Mouse (Mus musculus) yolk sac, embryonic 10.5 days (tissue): Measurements from ENCODE around the gene Dock10.

Source experiments
- DNase-seq: peaks from one replicate; pipeline ENCODE4 v3.0.0-alpha.2; 2017; ENCODE audit warnings: low spot score

Dock10 gene

GRCm38 (mm10) chr1:80728183-80728582 is 30.1 kb downstream of the Dock10 start:
- DNase-seq: no peak

DNA sequence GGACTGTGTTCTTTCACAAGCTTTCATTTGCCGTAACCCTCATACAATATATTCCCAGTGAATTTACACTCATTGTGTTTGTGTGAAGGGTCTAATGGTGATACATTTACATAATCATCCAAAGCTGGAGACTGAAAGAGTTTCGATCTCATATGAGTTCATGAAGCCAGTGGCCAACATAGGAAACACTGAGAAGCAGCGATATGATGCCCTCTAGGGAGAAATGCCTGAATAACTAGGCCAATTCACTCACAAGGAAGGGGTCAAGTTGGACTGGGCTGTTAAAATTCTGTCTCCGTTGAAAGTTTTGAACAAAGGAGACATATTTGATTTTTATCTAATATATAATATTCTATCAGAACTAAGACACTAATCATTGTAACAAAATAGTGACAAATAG is 30.9 kb downstream of the Dock10 start:
- DNase-seq: no peak

DNA sequence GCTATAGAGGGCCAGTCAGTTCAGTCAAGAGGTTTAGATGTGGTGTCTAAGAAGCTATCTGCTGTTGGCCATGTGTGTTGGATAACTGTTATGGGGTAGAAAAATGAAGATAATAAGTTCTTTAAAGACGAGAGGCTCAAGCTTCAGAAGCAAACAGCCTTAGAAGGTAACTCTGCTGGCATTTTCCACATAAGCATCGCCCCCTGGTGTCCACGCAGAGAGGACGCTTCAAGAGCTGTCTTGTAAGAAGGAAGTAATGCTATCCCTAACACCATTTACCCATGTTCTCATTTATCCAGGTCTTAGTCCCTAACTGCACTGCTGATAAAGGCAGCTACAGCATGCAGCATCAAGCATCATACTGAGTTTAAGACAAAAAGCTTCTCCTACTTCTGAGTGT is 35.7 kb downstream of the Dock10 start:
- DNase-seq: no peak

DNA sequence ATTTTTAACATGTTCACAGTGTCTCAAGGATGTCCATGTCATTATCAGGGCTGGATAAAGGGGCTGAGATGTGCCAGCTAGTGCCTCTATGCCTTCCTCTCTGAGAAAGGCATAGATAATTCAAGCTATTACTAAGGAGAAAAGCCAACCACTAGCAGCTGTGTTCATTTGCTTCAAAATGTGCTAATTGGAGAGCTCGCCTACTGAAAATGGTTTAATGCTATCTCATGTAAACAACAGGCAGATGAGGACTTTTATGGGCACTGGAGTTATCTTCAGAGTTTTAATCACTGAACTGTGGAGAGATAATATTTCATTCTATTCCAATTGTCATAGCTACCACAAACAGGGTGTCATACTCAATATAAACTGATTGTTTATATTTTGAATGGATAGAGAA is 36.3 kb downstream of the Dock10 start:
- no peak for DNase-seq

GRCm38 (mm10) chr1:80721181-80721580 is 37.1 kb downstream of the Dock10 start:
- DNase-seq: no peak

DNA sequence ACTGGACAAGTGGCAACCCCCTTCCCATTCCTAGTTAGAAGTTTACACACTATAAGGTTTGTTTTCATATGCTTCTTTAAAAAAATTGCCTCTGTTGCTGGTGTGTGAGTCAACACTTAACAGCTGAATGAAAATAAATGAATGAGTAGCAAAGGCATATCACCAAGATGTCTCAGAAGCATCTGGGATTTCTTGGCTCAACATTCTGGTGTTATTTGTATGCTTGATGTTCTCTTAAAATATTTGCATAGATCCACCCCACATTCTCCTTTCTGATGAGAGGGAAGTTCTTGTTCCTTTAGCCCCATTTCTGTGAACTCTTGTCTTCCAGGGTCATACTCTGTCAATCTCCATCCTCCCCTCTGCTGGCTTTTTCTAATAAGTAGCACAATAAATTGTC is 38.2 kb downstream of the Dock10 start:
- no peak for DNase-seq

DNA sequence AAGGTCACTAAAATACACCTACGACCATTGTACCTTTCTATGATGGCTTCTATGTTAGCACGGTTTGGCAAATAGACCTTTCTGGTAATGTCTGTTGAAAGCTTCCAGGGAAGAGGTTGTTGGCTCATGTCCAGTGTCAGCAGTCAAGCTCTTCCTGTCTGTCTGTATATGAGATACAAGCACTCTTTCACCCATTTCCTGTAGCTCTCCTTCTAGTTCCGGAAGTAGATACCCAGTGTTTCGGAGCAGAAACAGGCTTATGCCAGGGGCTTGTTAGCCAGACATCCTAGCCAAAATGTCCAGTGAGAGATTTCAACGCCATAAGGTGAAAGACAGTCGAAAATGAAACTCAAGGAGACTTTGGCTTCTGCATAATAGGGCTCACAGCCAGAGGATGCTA is 38.9 kb downstream of the Dock10 start:
- DNase-seq: no peak

DNA sequence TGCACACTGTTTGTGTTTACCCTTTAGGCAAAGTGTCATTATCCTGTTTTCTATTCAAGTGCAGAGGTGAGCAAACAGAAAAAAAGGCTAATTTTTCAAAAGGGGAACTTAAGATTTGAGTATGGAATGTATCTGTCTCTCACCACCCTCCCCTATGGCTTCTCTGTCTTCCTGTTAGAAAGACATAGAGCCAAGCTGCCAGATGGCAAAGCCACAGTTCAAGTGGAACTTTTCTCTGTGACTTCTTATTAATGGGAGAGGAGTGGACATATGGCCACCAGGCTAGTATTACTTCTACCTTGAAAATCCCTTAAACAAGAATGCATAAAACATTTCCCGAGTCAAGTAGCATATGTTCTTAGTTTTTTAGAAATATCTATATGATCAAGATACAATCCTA is 39.7 kb downstream of the Dock10 start:
- no peak for DNase-seq

DNA sequence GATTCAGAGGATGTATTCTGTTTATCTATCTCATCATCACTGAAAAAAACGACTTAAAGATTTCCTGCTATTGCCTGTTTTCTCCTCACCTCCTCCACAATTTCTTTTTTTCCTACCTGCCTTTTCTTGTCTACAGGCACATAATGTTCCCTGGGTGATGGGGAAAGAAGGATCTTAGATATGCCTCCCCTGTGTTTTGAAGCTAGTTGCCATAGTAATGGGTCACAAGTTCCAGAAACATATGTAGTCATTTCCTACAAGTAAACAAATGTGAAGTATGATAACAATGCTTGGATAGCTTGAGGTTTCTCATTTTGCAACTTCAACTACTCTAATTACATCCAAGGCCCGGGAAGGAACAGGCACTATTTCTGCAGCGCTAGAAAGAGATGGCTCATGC is 42.4 kb downstream of the Dock10 start:
- DNase-seq: no peak

GRCm38 (mm10) chr1:80713920-80714319 is 44.4 kb downstream of the Dock10 start:
- no peak for DNase-seq

DNA sequence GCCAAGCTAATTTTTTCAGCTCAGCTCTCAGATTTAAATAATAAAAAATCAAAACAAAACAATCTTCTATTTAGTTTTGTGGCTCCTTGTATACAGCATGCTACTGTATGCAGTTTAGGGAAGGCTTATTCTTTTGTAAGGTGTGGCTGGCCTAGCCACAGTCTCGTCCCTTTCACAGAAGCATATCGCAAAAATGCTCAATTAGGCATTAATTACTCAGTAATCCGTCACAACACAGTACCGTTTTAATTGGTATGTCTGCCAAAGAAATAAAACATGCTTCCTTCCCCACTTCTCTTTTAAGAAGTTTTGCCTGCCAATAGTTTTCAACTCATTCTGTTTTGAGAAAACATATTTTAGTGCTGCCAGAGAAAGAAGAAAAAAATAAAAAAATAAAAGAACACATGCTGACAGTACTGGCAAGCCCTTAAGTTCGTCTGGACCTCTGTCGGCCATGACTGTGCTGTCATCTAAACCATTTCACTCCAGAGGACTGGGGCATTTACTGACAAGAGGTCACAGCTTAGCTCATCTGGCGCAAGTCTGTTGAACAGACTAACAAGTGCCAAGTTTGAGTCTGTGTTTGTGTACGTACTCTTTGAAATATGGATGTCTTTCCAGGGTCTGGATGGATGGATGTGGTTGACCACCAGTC is 47.6 kb downstream of the Dock10 start:
- DNase-seq: no peak

- no peak for DNase-seq
Observed at GRCm38 (mm10) chr1:80710097-80710541, 48.2 kb downstream of the Dock10 start.

DNA sequence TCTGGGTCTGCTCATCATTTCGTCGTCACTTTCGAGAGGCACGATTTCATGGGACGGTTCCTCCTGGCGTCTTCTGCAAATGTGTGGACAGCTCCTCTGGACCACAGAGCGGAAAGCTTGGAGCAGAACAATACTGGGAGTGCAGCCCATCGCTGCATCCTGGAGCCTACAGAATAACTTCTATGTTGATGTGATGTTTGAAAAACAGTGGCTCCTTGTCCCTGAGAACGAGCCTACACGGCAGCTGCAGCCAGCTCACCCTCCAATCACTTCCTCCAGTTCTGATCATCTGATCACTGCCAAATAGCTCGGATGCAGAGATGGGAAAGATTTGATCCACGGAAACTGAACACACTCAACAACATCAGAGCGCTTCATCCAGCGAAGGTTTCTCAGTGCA is 49.0 kb downstream of the Dock10 start:
- no peak for DNase-seq

DNA sequence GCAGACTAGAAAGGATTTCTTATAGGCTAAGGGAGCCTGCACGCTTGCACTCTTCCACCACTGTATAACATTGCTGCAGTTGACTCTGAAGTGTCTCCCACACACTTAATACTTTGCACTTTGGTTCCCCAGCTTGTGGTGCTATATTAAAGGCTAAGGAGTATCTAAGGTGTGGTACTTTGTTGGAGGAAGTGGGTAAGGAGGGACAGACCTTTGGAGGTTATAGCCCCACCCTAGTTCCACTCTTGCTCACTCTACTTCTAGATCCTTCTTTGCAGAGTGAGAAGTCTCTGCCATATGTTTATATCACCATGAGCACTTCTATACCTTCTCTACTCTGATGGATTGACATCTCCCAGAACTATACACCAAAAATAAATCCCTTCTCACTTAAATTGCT is 55.0 kb downstream of the Dock10 start:
- DNase-seq: no peak

DNA sequence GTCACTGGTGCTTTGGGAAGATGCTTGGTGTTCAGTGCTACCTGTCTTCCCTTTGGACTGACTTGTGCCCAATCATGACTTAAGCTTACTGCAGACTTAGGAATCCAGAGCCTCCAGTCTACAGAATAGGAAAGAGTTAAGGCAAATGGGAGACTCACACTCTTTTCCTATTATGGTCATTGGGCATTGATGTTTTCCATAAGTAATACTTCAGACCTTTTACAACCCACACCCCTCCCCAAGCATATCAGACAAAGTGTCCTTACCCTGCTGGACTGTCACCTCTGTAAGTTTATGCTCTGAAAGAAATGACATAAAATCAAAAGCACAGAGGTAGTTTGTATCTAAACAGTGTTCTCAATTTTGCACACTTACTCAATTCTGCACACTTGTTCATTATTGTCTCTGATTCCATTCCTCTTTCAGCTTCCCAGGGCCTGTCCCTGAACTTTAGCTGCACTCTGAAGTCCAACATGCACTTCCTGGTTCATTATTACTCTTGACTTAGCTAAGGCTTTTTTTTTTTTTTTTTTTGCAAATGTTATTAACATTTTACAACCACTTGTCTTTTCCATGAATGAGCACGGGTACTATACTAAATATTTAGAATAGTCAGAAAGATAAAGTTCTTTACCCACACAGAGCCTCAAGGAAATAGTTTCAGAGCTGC is 82.2 kb downstream of the Dock10 start:
- DNase-seq: no peak

DNA sequence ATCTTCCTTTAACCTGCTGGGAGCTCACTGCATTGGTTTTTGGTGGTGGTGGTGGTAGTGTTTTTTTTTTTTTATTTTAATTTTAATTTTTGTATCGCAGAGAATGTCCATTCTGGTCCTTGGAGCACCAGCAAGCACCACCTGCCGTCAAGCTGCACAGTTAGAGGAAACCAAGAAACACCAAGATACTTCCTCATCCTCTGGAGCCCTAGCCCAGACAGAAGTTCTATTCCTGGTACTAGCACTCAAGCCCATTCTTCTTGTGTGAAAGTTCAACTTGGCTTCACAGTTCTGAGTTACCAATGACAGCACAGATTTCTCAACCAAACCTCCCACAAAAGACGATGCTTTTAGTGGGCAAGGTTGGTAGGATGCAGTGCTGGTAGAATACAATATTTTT is 86.6 kb downstream of the Dock10 start:
- DNase-seq: no peak

DNA sequence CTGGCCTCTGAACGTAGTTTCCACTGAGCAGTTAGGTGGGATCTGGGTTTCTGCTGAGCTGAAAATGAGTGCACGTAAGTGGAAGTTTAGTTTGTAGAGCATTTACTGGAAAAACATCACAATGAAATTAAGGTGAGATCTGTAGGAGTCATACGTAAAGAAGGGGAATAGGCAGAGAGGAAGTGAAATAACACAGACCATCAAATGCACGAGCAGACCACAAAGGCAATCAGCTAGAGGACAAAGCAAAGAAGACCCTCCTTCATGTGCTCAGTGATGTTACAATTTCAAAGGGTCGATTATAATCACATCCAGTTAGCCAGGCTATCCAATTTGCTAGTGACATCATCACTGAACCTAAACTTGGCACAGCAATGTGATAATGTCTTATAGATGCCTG is 87.3 kb downstream of the Dock10 start:
- no peak for DNase-seq

GRCm38 (mm10) chr1:80670387-80670786 is 87.9 kb downstream of the Dock10 start:
- no peak for DNase-seq

DNA sequence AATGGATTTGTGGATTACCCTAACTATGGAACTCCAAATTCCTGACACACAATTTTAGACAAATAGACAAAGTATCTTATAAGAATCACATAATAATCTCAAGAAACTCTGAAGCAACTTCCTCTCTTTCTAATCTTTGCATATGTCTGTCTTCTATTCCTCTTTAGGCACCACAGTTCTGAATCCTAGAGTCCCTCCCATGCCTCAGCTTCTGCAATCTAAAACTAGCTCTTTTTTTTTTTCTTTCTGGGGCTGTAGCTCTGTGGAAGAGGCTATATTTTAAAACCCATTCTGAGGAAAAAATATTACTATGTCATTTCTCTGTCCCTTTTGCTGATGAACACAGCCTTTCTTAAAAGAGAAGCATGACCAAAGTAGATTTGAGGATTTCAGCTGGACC is 92.6 kb downstream of the Dock10 start:
- DNase-seq: no peak

GRCm38 (mm10) chr1:80665161-80665560 is 93.2 kb downstream of the Dock10 start:
- no peak for DNase-seq

DNA sequence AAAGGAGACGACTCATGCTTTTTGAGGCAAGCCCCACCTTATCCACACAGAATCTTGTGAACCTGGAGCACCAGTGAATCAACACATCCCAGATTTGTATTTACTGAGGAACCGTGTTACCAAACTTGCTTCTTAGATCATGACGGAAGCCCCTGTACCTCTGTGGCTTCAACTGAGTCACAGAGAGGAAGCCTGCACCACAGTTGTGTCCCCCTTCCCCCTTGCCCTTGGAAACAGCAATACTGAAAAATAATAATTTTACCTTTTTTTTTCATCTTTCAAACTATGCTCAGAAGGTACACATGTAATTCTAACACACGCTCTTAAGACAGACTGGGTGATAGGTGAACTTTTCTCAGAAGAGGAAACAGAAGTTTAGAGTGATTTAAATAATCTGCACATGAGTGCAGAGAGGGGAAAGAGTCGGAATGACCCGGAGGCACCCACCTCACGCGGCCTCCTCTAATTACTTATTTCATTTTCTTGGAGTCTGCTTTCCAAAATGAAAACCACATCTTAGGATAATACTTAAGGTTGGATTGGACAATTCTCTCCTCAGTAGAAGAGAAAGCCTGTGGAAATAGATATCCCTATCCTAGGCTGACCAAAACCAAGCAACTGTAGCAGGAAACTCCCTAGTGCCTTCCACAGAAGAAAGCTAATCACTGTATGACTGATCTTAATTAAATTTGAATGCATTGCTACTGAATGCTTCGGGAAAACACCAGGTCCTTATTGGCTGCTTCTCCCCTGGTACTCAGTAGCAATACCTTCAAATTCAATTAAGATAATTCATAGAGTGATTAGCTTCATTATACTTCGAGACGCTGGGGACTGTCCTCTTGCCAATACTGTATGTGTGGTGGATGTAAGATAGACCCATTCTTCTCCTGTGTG is 96.6 kb downstream of the Dock10 start:
- no peak for DNase-seq

- DNase-seq: no peak
Observed at GRCm38 (mm10) chr1:80659465-80660245, 98.7 kb downstream of the Dock10 start.
